Mouse (Mus musculus): ENCODE measurements around the gene Adarb1.

The Adarb1 gene

DNA sequence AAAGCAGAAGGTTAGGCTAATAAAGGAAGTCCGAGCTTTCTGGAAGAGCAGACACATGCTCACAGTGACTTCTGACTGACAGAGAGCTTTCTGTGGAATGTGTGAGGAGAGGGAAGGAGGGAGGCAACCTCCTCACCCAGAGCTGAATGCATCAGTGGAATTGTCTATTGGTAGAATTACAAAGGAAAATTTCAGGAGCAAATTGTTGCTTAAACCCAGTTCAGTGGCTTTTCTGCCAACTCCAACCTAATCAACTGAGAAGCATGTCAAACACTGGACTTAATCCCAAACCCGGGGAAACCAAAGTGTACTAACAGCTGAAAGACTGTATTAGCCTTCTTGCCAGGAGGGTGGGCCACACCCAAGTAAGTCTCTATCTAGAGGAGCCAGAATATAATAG is 36.9 kb downstream of the Adarb1 start:
- no peak for DNase-seq (ENCODE audit: low spot score)

- DNase-seq (ENCODE audit: low spot score), result no peak
Measured at GRCm38 (mm10) chr10:77380716-77381115, 37.4 kb downstream of the Adarb1 start.

- DNase-seq (ENCODE audit: low spot score), result no peak
Measured at GRCm38 (mm10) chr10:77379199-77379598, 38.9 kb downstream of the Adarb1 start.

GRCm38 (mm10) chr10:77376056-77376455 is 42.0 kb downstream of the Adarb1 start:
- DNase-seq (ENCODE audit: low spot score), result no peak

DNA sequence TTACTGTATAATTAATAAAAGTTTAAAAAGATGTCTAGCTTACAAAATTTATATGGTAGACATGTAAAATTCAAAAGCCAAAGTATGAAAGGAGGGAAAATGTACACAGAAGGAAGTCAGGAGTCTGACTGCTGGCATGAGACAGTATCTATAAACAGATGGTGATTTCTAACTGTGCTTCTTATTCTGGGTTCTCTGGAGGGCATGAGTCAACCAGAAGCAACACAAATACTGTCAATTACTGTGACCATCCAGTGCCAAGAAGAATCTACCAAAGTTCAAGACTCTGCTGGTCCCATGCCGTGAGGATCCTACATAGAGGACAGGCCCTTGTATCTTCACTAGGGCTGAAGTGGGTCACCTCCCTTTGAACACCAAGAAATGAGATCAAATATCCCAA is 43.1 kb downstream of the Adarb1 start:
- DNase-seq (ENCODE audit: low spot score), result no peak

DNA sequence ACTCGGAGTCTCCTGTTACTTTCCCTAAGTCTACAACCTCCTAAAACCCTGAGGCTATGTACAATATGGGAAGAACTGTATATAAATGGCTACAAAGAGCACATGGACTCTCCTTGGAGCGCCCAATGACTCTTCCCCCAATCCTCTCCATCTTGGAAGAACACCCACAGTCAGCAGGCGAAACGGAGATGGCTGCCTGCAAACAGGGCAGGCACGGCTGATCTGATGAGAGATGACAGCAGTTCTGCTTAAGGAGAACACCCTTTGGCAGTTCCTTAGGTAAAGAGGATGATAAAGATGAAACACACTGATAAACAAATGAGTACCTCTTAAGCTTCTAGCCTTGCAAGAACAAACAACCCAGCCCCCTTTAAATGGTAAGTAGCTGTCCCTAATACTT is 43.7 kb downstream of the Adarb1 start:
- no peak for DNase-seq (ENCODE audit: low spot score)

- DNase-seq (ENCODE audit: low spot score), result no peak
Measured at GRCm38 (mm10) chr10:77370129-77370528, 47.9 kb downstream of the Adarb1 start.

DNA sequence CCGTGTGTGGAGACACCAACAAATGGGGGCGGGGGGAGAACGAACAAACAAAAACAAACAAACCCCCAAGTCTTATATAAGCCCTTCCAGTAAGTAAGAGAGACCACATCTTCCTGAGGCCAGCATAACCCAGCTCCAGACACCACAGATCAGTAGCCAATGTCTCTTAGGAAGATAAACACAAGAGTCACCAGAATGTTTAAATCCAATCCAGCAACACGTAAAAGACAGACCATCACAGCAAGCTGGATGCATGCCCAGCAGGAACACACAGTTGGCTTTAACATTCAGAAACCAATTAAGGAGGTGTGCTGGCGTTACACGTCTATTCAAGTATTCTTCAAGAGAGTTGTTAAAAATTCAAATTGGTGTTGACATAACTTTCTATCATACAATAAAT is 50.1 kb downstream of the Adarb1 start:
- no peak for DNase-seq (ENCODE audit: low spot score)

DNA sequence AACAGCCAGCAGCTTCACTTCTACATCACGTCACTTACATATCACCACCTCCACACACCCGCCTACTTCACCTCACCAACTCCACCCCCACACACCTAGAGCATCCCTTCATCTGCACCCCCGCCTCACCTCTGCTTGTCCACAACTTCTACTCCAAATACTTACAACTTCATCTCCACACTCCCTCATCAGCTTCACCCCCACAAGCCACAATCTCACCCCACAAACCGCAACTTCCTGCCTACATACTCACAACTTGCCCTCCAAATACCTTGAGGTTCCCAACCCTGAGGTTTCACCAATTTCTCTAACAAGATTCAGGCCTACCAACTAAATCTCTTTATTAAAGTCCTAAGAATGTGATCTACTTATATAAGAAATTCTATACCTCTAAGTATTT is 51.1 kb downstream of the Adarb1 start:
- DNase-seq (ENCODE audit: low spot score), result peak; percentile 17

DNA sequence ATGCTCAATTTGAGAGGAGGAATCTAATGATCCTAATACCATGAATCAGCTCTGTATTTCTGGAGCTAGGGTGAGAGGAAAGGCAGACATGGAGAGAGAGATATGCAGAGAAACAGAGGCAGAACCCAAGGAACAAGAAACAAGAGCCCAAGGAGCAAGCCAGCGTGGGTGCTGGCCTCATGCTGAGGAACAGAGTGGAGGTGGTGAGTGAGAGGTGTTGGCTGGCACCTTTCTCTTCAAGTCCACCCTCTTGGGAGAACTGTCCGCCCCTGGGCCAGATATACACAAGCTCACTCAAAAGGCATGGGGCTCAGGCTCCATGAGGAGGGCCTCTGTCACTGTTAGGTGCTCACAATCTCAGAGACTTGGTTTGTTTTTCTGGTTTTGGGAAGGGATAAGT is 52.9 kb downstream of the Adarb1 start:
- DNase-seq (ENCODE audit: low spot score), result no peak

GRCm38 (mm10) chr10:77360486-77360885 is 57.6 kb downstream of the Adarb1 start:
- no peak for DNase-seq (ENCODE audit: low spot score)

GRCm38 (mm10) chr10:77357957-77358356 is 60.1 kb downstream of the Adarb1 start:
- DNase-seq (ENCODE audit: low spot score), result no peak

GRCm38 (mm10) chr10:77353031-77353745 is 64.9 kb downstream of the Adarb1 start:
- peak; percentile 35 for DNase-seq (ENCODE audit: low spot score)

GRCm38 (mm10) chr10:77342842-77343241 is 75.2 kb downstream of the Adarb1 start:
- DNase-seq (ENCODE audit: low spot score), result no peak

DNA sequence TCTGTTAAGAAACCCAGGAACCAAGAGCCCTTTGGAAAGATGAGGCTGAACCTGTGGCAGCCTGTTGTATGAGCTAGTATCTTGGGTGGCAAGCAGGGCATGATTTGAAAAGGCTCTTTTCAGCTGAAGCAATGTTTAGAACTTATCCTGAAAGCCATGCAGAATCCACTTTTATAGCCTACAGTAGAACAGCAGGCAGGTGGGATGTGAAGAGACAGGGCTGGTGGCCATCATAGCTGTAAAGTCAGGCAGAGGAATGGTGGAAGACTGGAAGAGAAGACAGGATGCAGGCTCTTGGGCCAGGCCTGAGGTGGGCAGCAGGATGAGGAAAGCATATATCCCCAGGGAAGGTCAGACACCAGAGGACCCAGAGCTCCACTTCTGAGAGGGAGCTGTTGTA is 76.4 kb downstream of the Adarb1 start:
- DNase-seq (ENCODE audit: low spot score), result no peak

DNA sequence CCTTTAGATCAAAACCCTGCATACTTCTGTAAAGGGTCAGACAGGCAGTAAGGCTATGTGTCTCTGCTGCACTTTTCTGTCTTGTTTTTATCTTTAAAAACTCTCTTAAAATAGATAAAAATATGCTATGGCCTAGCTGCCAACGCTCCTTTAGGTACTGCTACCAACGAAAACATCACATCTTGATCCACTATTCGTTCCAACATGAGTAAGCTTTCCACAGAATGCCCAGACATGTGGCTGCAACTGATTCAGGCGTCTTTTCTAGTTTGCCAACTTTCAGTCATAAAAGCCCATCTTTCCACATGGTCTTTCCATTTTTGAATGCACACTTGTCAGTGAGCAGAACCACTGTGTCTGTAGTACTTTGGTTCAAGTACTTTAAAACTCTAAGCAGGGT is 77.0 kb downstream of the Adarb1 start:
- no peak for DNase-seq (ENCODE audit: low spot score)

DNA sequence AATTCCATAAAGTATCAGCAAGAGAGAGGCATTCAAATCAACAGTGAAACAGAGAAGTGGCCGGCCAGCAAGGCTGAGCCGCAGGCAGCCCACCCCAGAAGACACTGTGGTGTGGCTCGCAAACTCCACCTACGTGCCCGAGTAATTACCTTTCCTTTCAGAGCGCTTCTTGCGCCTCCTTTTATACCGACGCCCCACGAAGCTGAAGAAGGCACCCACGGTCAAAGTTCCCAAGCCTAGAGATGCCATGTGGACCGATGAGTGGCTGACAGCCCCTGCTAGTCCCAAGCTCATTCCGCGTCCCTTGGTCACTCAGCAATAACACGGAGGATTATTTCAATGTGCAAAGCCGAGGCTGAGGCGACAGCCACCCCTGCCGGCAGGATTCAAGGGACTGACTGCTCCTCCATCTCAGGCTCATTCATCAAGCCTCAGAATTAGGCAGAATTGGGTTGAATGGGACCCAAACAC is 78.2 kb downstream of the Adarb1 start:
- DNase-seq (ENCODE audit: low spot score), result no peak

DNA sequence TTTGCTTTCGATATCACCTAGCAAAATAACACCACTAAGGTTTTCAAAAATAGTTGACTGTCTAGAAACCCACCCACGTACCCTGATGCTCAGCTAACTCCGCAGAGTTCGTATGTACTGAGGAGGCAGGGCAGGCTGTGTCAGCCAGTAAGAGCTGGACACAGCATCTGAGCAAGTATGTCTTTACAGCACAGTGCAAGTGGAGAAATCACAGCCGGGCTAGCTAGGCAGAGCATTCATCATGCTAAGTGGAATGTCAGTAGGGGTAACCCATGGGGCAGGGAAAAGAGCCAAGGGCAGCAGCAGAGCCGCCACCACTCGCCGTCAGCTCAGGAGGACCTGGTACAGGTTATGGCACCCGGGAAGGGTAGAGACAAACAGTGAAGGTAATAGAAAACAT is 84.6 kb downstream of the Adarb1 start:
- no peak for DNase-seq (ENCODE audit: low spot score)

GRCm38 (mm10) chr10:77329446-77330094 is 88.5 kb downstream of the Adarb1 start:
- DNase-seq (ENCODE audit: low spot score), result no peak

- DNase-seq (ENCODE audit: low spot score), result no peak
Measured at GRCm38 (mm10) chr10:77324716-77325115, 93.4 kb downstream of the Adarb1 start.

- no peak for DNase-seq (ENCODE audit: low spot score)
Measured at GRCm38 (mm10) chr10:77321611-77322010, 96.5 kb downstream of the Adarb1 start.

DNA sequence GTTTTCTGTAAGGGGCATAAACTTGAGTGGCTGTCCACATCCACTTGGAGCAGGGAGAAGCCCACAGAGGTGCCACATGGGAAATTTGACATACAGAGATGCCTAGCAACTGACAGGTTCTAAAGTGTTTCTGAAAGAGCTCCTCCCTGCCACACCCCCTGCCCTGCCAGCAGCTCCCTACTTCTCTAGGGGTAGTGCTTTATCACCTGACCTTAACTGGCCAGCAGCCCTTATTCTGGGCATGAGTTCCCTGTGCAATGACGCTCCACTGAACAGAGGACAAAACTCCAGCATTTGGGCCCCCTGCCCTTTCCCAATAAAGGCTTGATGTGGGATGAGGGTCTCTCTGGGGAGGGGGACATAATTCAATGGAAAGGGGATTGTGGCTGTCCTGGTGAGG is 97.1 kb downstream of the Adarb1 start:
- DNase-seq (ENCODE audit: low spot score), result no peak

DNA sequence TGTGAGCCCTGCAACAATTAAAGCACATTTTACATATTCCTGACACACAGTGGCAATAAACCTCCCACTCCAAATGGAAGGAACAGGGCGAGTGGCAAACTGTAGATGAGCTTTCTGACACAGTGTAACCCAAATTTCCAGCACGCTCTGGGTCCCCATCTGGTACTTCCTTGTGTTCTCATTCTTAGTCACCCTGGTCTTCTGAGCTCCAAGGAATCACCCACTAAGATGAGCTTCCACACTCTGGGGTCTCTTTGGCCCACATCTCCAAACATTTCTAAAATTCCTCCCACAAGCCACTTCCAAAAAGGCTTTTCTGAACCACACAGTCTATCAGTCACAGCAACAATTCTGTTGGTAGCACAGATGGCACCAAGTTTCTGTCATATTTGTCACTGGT is 102.4 kb downstream of the Adarb1 start:
- no peak for DNase-seq (ENCODE audit: low spot score)

- no peak for DNase-seq (ENCODE audit: low spot score)
Measured at GRCm38 (mm10) chr10:77314711-77315266, 103.3 kb downstream of the Adarb1 start.

Measured in T-cell, adult 2 months (primary cell).